Mouse (Mus musculus): ENCODE measurements around the gene Scamp1.

DNA sequence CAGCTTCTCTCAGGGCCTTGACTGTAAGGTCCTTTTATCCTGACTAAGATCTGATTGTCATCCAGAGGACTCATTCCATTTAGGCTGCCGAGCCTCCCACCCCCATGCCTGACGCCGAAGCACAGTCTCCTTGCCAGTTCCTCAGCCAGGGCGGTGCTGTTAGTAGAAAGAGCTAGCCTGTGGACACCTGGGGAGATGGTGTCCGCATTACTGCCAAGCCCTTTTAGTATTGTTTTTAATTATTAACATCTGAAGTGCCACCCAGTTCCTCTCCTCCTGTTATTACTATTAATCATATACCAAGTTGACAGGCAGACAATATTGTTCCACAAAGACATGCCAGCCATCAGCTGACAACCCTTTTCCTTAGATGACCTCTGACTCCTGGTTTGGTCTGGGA, 103.6 kb downstream of the Scamp1 start:
- TF ChIP-seq MAFK (IDR thresholded peaks at IDR 0.05; ENCODE audit: insufficient read depth, low read depth, low read length): no peak
- no peak for TF ChIP-seq ZC3H11A (IDR thresholded peaks at IDR 0.05; ENCODE audit: borderline replicate concordance, low read depth, low read length)
